Mouse (Mus musculus): ENCODE measurements around the gene Ccdc80. TPM values are rescaled to one million over a fixed set of nuclear protein-coding genes. Genes with fewer than 3 reads are reported as not detected.

Ccdc80 gene
- total RNA-seq, 2 experiments from 2014 or later = 20.0 to 30.0 TPM

GRCm38 (mm10) chr16:45108203-45108878, 15.1 kb downstream of the Ccdc80 start:
- intact Hi-C loops (cut with DNase I) = no loop called here
- no peak for DNase-seq

- peak; percentile 44 to 48 for DNase-seq
- intact Hi-C loops (cut with DNase I) = no loop called here
Observed at GRCm38 (mm10) chr16:45110498-45110897, 17.3 kb downstream of the Ccdc80 start.

GRCm38 (mm10) chr16:45117200-45117599, 24.0 kb downstream of the Ccdc80 start:
- intact Hi-C loops (cut with DNase I) = no loop called here
- no peak for DNase-seq

- DNase-seq = no peak
Observed at GRCm38 (mm10) chr16:45118760-45119159, 25.6 kb downstream of the Ccdc80 start.

GRCm38 (mm10) chr16:45120844-45121425, 27.7 kb downstream of the Ccdc80 start:
- intact Hi-C loops (cut with DNase I) = no loop called here
- peak; percentile 61 to 69 for DNase-seq

More at GRCm38 (mm10) chr16:45118760-45119159, 25.6 kb downstream of the Ccdc80 start:
- intact Hi-C loops (cut with DNase I) = no loop called here

- intact Hi-C loops (cut with DNase I) = no loop called here
- DNase-seq = no peak
Observed at GRCm38 (mm10) chr16:45122571-45122970, 29.4 kb downstream of the Ccdc80 start.

GRCm38 (mm10) chr16:45124230-45125203, 31.3 kb downstream of the Ccdc80 start:
- intact Hi-C loops (cut with DNase I) = no loop called here
- DNase-seq = no peak

GRCm38 (mm10) chr16:45127936-45128710, 34.9 kb downstream of the Ccdc80 start:
- intact Hi-C loops (cut with DNase I) = no loop called here
- DNase-seq = no peak

GRCm38 (mm10) chr16:45141711-45142110, 48.5 kb downstream of the Ccdc80 start:
- DNase-seq = no peak
- intact Hi-C loops (cut with DNase I) = no loop called here

- intact Hi-C loops (cut with DNase I) = no loop called here
- DNase-seq = no peak
Observed at GRCm38 (mm10) chr16:45142565-45142964, 49.4 kb downstream of the Ccdc80 start.

GRCm38 (mm10) chr16:45145119-45145518, 51.9 kb downstream of the Ccdc80 start:
- intact Hi-C loops (cut with DNase I) = no loop called here

GRCm38 (mm10) chr16:45148488-45149082, 55.4 kb downstream of the Ccdc80 start:
- DNase-seq = no peak
- intact Hi-C loops (cut with DNase I) = no loop called here

More at GRCm38 (mm10) chr16:45145119-45145518, 51.9 kb downstream of the Ccdc80 start:
- DNase-seq = no peak

GRCm38 (mm10) chr16:45154741-45155250, 61.6 kb downstream of the Ccdc80 start:
- no peak for DNase-seq
- intact Hi-C loops (cut with DNase I) = loop anchor here (10.0 kb wide), 1 partner anchor 410 kb away; the partner anchor contains the start of gene Gtpbp8

- DNase-seq = peak; percentile 58 to 61
- intact Hi-C loops (cut with DNase I) = loop anchor here (10.0 kb wide), 1 partner anchor 413 kb away; the partner anchor contains the start of gene Gtpbp8
Observed at GRCm38 (mm10) chr16:45158136-45158521, 64.9 kb downstream of the Ccdc80 start.

- intact Hi-C loops (cut with DNase I) = loop anchor here (10.0 kb wide), 1 partner anchor 414 kb away; the partner anchor contains the start of gene Gtpbp8
- DNase-seq = peak; percentile 87 to 95
Observed at GRCm38 (mm10) chr16:45158522-45159388, 65.6 kb downstream of the Ccdc80 start, which contains the start of the genes Slc35a5 and Atg3. Gene Slc35a5 (minus strand): TSS chr16:45158706. Gene Atg3 (plus strand): TSS chr16:45158785.

- no peak for DNase-seq
- intact Hi-C loops (cut with DNase I) = loop anchor here (10.0 kb wide), 1 partner anchor 415 kb away; the partner anchor contains the start of gene Gtpbp8
Observed at GRCm38 (mm10) chr16:45159389-45159716, 66.2 kb downstream of the Ccdc80 start.
